ENCODE assay signal across 14 mouse cellular contexts in genomic region chr1:138345992-138346391, GRCm38 (mm10).
DNase-seq lines count a peak whose midpoint lies in the region; ATAC-seq lines count a peak whose summit lies in the region.
"Had no signal": no experiment of that assay in that cellular context is flagged by ENCODE, and none has a peak within 500 bp of the region (broad histone marks: within the 10 kb centered on the region; RNA-seq: fewer than 3 reads in every experiment).

No protein-coding gene starts in this region.

- no peak for DNase-seq in heart, postnatal 4 days
- peak; percentile 65 for DNase-seq in forebrain, embryonic 11.5 days (ENCODE audit: low spot score)
- no peak for DNase-seq in limb, embryonic 10.5 days (ENCODE audit: low spot score)
- no peak for DNase-seq in lung, postnatal 10 days
- no peak for DNase-seq in cerebellum, adult 9-10 months
- DNase-seq in c-Kit-positive CD71-positive TER-119-positive erythroid progenitor cells, embryonic 14.5 days (ENCODE audit: low spot score): no peak
- DNase-seq: adrenal gland, postnatal 36 days; gastrocnemius, postnatal 14 days; heart, postnatal 36 days; kidney, postnatal 36 days; liver, embryonic 13.5 days had no signal

- H3K36me3 ChIP-seq in heart, embryonic 12.5 days: no peaks in the 10 kb centered on the region
- no peaks in the 10 kb centered on the region for H3K36me3 ChIP-seq in forebrain, embryonic 11.5 days (ENCODE audit: control insufficient read depth, insufficient read depth, low read length)
- no peaks in the 10 kb centered on the region for H3K36me3 ChIP-seq in limb, embryonic 10.5 days
- H3K36me3 ChIP-seq in neural tube, embryonic 14.5 days (ENCODE audit: control insufficient read depth, insufficient read depth, low read length): no peaks in the 10 kb centered on the region
- H3K36me3 ChIP-seq: liver, embryonic 13.5 days had no signal

- peak overlapping the region; percentile 31; the same call in 1 of the 2 replicates for H3K4me2 ChIP-seq in heart, embryonic 12.5 days
- peak overlapping the region; percentile 40; the same call in 1 of the 2 replicates for H3K4me2 ChIP-seq in forebrain, embryonic 11.5 days (ENCODE audit: low read depth, low read length, severe bottlenecking)
- peak overlapping the region; percentile 28; the same call in 1 of the 2 replicates for H3K4me2 ChIP-seq in neural tube, embryonic 14.5 days (ENCODE audit: low read depth, low read length)
- H3K4me2 ChIP-seq: liver, embryonic 13.5 days had no signal

- H3K27ac ChIP-seq in heart, embryonic 12.5 days (ENCODE audit: poor library complexity, severe bottlenecking): no peak overlapping the region
- H3K27ac ChIP-seq in forebrain, embryonic 11.5 days (ENCODE audit: low read depth, low read length): peak overlapping the region; percentile 74
- H3K27ac ChIP-seq in limb, embryonic 10.5 days: peak overlapping the region; percentile 85
- H3K27ac ChIP-seq in neural tube, embryonic 14.5 days (ENCODE audit: low read depth, low read length): no peak overlapping the region
- H3K27ac ChIP-seq: liver, embryonic 13.5 days had no signal

- ATAC-seq in heart, embryonic 12.5 days (ENCODE audit: insufficient number of reproducible peaks, low FRiP score): no peak
- peak; percentile 93 for ATAC-seq in forebrain, embryonic 11.5 days (replicated peaks; ENCODE audit: low FRiP score)
- no peak; the same call in 1 of the 2 replicates for ATAC-seq in neural tube, embryonic 14.5 days (ENCODE audit: low read depth)

- WGBS in heart, embryonic 12.5 days: 58% methylated on average over 10 of the region's 10 CpGs
- WGBS in forebrain, embryonic 11.5 days: 12% methylated on average over 10 of the region's 10 CpGs
- 35% methylated on average over 10 of the region's 10 CpGs for WGBS in limb, embryonic 10.5 days
- 37% methylated on average over 10 of the region's 10 CpGs for whole genome bisulfite sequencing in neural tube, embryonic 14.5 days

- H3K9me3 ChIP-seq in heart, embryonic 12.5 days (replicated peaks): no peaks in the 10 kb centered on the region
- H3K9me3 ChIP-seq in forebrain, embryonic 11.5 days (ENCODE audit: control insufficient read depth, low read length): no peaks in the 10 kb centered on the region
- H3K9me3 ChIP-seq in limb, embryonic 10.5 days (replicated peaks): no peaks in the 10 kb centered on the region
- H3K9me3 ChIP-seq in neural tube, embryonic 14.5 days (ENCODE audit: control insufficient read depth, low read length): no peaks in the 10 kb centered on the region
- H3K9me3 ChIP-seq: liver, embryonic 13.5 days; megakaryocyte, embryonic 14.5 days had no signal

- 0 out of 2 replicates have a peak, but pooled peaks cover 8% of the 10 kb centered on the region for H3K4me1 ChIP-seq in heart, embryonic 12.5 days (replicated peaks)
- H3K4me1 ChIP-seq in forebrain, embryonic 11.5 days (replicated peaks; ENCODE audit: control insufficient read depth, insufficient read depth, low read length): 0 out of 2 replicates have a peak, but pooled peaks cover 2% of the 10 kb centered on the region
- peaks cover 46% of the 10 kb centered on the region for H3K4me1 ChIP-seq in limb, embryonic 10.5 days
- H3K4me1 ChIP-seq in neural tube, embryonic 14.5 days (ENCODE audit: control insufficient read depth, insufficient read depth, low read length): no peaks in the 10 kb centered on the region
- H3K4me1 ChIP-seq: liver, embryonic 13.5 days had no signal

- H3K9ac ChIP-seq in heart, embryonic 12.5 days: no peak overlapping the region
- H3K9ac ChIP-seq in forebrain, embryonic 11.5 days (ENCODE audit: low read length): peak overlapping the region; percentile 30
- no peak overlapping the region for H3K9ac ChIP-seq in neural tube, embryonic 14.5 days (replicated peaks; ENCODE audit: low read depth, low read length)
- H3K9ac ChIP-seq: liver, embryonic 13.5 days had no signal

- H3K27me3 ChIP-seq in heart, embryonic 12.5 days (replicated peaks): no peaks in the 10 kb centered on the region
- H3K27me3 ChIP-seq in forebrain, embryonic 11.5 days (ENCODE audit: control insufficient read depth, insufficient read depth, low read length): no peaks in the 10 kb centered on the region
- no peaks in the 10 kb centered on the region for H3K27me3 ChIP-seq in limb, embryonic 10.5 days (ENCODE audit: low read depth, poor library complexity, severe bottlenecking)
- no peaks in the 10 kb centered on the region for H3K27me3 ChIP-seq in neural tube, embryonic 14.5 days (ENCODE audit: control insufficient read depth, insufficient read depth, low read length)
- H3K27me3 ChIP-seq: liver, embryonic 13.5 days; megakaryocyte, embryonic 14.5 days had no signal

- no peak overlapping the region for H3K4me3 ChIP-seq in heart, embryonic 12.5 days
- H3K4me3 ChIP-seq in forebrain, embryonic 11.5 days (ENCODE audit: low read depth, low read length): 0 out of 2 replicates have a peak overlapping the region, but pooled peaks have one; percentile 10
- H3K4me3 ChIP-seq in limb, embryonic 10.5 days: no peak overlapping the region
- H3K4me3 ChIP-seq in neural tube, embryonic 14.5 days (ENCODE audit: low read depth, low read length): no peak overlapping the region
- H3K4me3 ChIP-seq: liver, embryonic 13.5 days; megakaryocyte, embryonic 14.5 days had no signal

Comparison
In these comparisons a context has a peak if more than half of its experiments do, and no peak if none do; other contexts are left out.
1. H3K27ac ChIP-seq: peak in forebrain, embryonic 11.5 days (single experiment) and limb, embryonic 10.5 days (single experiment); none in heart, embryonic 12.5 days (single experiment) and neural tube, embryonic 14.5 days (single experiment).
2. Peak in every context shown above with its lines, with median percentiles within 50 percentile points of each other: H3K4me2 ChIP-seq.